Mouse (Mus musculus) cortical plate, adult 2 months (tissue): ENCODE data around the gene Foxi2.
A peak's percentile ranks its signal among the peaks of the same experiment; 100 is the strongest.

Source experiments
- CTCF ChIP-seq: fragments of 200-500 bp; IDR thresholded peaks from 2 replicates; pipeline ENCODE4 v1.5.1; 2011; ENCODE audit warnings: mild to moderate bottlenecking, control low read depth, low read length; ENCODE audit not compliant: insufficient read depth; ENCODE audit errors: extremely low read depth
- POLR2A ChIP-seq: fragments of 200-500 bp; IDR thresholded peaks from 2 replicates; pipeline ENCODE4 v1.6.1; 2011; ENCODE audit warnings: mild to moderate bottlenecking, low read length, control low read depth; ENCODE audit not compliant: insufficient read depth; ENCODE audit errors: extremely low read depth

- TF ChIP-seq CTCF, result peak; percentile 89
- TF ChIP-seq POLR2A, result no peak
These were observed 6.7 kb upstream of the Foxi2 start for GRCm38 (mm10) chr7:135403416-135403815.
